Mouse (Mus musculus) cerebellum, adult 2 months (tissue): ENCODE data around the gene Omp. TPM values are rescaled to one million over a fixed set of nuclear protein-coding genes. Genes with fewer than 3 reads are reported as not detected.

Experiments used
- DNase-seq, 2 experiments: peaks; one replicate each; pipeline ENCODE4 v3.0.0; 2021
- H3K27ac ChIP-seq: fragments of 200-500 bp; 2 replicates; pipeline ENCODE4 v1.5.1; 2012; ENCODE audit warnings: low read length, control low read depth, inconsistent platforms; ENCODE audit not compliant: insufficient read depth
- H3K27me3 ChIP-seq: fragments of 200-500 bp; 2 replicates; pipeline ENCODE4 v1.6.1; 2012; ENCODE audit warnings: inconsistent platforms, mild to moderate bottlenecking, low read length, moderate library complexity; ENCODE audit not compliant: control insufficient read depth, insufficient read depth
- H3K4me1 ChIP-seq: fragments of 200-500 bp; 2 replicates; pipeline ENCODE4 v1.6.1; 2011; ENCODE audit warnings: low read length; ENCODE audit not compliant: control insufficient read depth, insufficient read depth
- H3K4me3 ChIP-seq: fragments of 200-500 bp; replicated peaks from 2 replicates; pipeline ENCODE3; 2011; ENCODE audit warnings: mild to moderate bottlenecking, low read depth, low read length, control low read depth; ENCODE audit not compliant: insufficient read depth
- CTCF ChIP-seq: fragments of 200-500 bp; IDR thresholded peaks from 2 replicates; pipeline ENCODE4 v1.5.1; 2011; ENCODE audit warnings: low read depth, mild to moderate bottlenecking, control low read depth, low read length, moderate library complexity, borderline replicate concordance; ENCODE audit not compliant: insufficient read depth
- POLR2A ChIP-seq: fragments of 200-500 bp; IDR thresholded peaks from 2 replicates; pipeline ENCODE4 v1.6.1; 2011; ENCODE audit warnings: low read length, control low read depth, borderline replicate concordance; ENCODE audit not compliant: insufficient read depth
- WGBS: fragments of 180-500 bp; shearing (Covaris S2); methylation state at CpG from one replicate; pipeline ENCODE4 v1.1.7; 2018; 5-methylcytosine and 5-hydroxymethylcytosine counted together
- polyA plus RNA-seq: library from polyadenylated mRNA; depleted of rRNA; stranded (reverse); fragments of >200 nt; gene quantifications from 2 replicates; pipeline ENCODE4 v1.2.3, GENCODE M21; 2012

Gene Omp
- polyA plus RNA-seq, 1 experiment: 0.57 TPM

DNA sequence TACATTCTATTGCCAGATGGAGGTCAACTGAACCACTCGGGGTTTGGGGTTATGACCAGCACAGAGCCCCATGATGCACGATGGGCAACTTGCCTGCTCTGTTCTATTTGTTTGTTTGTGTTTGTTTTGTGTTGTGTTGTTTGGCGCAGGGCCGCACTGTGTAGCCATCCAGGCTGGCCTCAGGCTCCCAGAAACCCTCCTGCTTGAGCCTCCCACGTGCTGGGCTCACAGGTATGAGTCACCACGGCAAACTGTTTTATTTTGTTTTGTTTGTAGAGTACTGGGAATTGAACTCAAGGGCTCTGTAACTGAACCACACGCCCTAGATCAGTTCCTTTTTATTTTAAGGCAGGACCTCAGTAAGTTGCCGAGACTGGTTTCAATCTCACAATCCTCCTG is 1.1 kb upstream of the Omp start:
- TF ChIP-seq POLR2A (no peak), CTCF (no peak)
- DNase-seq: peak in 1 of 2 experiments; percentile 25
- no peaks in the 10 kb centered on the region for H3K27me3 ChIP-seq

DNA sequence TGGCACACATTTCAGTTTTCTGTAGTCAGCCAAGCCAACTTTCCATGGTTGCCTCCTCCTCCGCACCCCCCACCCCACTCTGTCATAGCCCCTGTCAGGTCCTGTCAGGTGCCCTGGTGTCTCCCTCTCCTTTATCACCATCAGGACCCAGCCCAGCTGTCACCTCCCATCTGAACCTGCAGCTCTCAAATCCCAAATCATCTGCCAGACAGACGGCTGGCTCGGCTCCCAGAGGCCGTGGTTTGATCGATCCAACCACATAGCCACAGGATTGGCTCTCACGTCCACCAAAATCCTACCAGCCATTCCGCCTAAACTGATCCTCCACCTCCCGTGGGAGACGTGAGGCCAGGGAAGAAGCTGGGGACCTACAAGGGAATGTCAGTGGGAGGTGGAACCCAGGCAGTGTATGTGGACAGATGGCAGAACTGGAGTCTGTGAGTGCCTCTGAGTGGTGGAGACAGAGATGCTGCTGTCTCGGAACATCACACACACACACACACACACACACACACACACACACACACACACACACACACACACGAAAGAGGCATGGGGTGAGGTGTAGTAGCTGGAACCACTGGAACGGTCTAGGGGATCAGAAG is 642 bp upstream of the Omp start:
- Histone ChIP-seq H3K27me3 (no peaks in the 10 kb centered on the region), H3K27ac (no peak overlapping the region), H3K4me3 (no peak overlapping the region), H3K4me1 (peaks cover 11% of the 10 kb centered on the region)
- WGBS: 43% methylated on average over 12 of the region's 12 CpGs
- TF ChIP-seq CTCF (no peak), POLR2A (no peak)
- DNase-seq: no peak

More for the DNA sequence above, 1.1 kb upstream of the Omp start:
- WGBS: 73% methylated on average over 8 of the region's 8 CpGs
- no peak overlapping the region for H3K27ac ChIP-seq
- no peak overlapping the region for H3K4me3 ChIP-seq
- peaks cover 12% of the 10 kb centered on the region for H3K4me1 ChIP-seq

DNA sequence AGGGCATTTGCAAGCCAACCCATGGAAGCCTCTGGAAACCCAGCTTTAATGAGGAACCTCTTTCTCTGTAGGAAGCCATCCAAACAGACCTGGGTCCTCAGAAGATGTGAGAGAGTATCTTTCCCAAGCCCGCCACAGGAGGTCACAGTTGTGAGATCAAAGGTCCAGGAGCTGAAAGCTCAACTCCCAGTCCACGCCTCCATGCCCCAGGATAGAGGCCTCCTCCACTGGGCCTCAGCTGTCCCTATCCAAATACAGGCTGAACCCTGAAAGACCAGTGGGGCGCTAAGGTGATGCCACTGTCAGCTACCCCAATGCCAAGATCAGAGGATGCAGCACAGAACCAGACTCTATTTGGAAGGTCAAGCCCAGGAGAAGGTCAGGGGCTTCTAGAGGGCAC is 2.7 kb downstream of the Omp start:
- no peak for DNase-seq

DNA sequence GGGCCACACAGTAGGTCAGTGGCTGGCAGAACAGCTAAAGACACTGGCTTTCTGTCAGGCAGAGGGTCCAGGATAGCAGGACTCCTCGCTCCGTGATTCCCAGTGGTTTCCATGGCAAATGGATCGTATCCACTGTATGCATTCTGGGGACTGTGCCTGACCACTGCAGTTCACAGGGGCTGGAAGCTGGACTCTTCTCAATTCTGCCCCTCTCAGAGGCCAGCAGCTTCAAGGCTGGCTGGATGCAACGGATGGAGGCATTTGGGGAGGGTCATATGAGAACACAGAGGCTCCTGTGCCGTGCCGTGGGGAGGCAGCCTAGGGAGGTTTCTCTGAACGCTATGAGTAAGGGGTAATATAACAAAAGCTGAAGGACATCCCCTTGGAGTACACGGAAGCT is 3.1 kb downstream of the Omp start:
- WGBS: 82% methylated on average over 8 of the region's 8 CpGs

More for the DNA sequence above, 2.7 kb downstream of the Omp start:
- TF ChIP-seq CTCF (no peak), POLR2A (no peak)
- Histone ChIP-seq H3K27ac (no peak overlapping the region), H3K4me1 (peaks cover 13% of the 10 kb centered on the region), H3K4me3 (no peak overlapping the region), H3K27me3 (no peaks in the 10 kb centered on the region)
- WGBS: 87% methylated on average over 3 of the region's 3 CpGs

DNA sequence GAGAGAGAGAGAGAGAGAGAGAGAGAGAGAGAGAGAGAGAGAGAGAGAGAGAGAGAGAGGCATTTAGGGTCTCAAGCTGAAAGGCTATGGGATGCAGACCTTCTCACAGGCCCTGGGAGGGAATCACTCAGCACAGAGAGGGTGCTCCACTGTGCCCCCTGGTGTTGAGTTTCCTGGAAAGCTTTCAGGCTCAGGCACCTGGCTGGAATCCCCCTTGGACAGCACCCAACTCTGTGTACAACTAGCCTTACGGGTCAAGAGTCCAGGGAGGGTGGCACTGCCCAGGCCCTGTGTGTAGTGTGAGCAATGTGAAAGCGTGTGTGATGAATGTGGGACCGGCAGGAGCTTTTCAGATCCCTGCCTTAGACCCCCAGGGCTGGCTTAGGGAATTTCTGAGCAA is 4.1 kb downstream of the Omp start:
- 68% methylated on average over 3 of the region's 3 CpGs for WGBS
- TF ChIP-seq POLR2A (no peak), CTCF (no peak)
- no peak for DNase-seq
- H3K27ac ChIP-seq: no peak overlapping the region
- H3K4me3 ChIP-seq: no peak overlapping the region
- H3K4me1 ChIP-seq: peaks cover 12% of the 10 kb centered on the region
- H3K27me3 ChIP-seq: no peaks in the 10 kb centered on the region

More for the DNA sequence above, 3.1 kb downstream of the Omp start:
- no peak overlapping the region for H3K4me3 ChIP-seq
- TF ChIP-seq CTCF (no peak), POLR2A (no peak)
- no peak overlapping the region for H3K27ac ChIP-seq
- no peaks in the 10 kb centered on the region for H3K27me3 ChIP-seq
- H3K4me1 ChIP-seq: peaks cover 13% of the 10 kb centered on the region
- no peak for DNase-seq

DNA sequence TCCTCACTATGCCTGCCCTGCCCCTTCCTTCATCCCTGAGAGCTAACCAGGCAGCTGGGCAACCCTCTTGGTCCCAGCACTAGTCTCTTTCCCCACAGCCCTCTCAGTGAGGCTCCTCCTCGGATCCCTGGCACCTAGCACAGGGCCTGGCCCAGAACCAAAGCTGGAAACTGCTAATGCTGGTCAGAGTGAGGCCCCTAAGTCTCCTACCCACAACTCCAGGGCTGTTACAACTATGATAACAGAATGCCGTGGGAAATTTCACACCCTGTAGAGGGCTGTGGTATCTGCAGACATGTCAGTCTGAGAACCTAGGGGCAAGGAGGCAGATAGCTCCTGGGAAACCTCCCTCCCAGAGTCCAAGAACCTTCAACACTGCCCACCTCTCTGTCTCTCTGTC is 4.7 kb downstream of the Omp start:
- H3K27ac ChIP-seq: no peak overlapping the region

DNA sequence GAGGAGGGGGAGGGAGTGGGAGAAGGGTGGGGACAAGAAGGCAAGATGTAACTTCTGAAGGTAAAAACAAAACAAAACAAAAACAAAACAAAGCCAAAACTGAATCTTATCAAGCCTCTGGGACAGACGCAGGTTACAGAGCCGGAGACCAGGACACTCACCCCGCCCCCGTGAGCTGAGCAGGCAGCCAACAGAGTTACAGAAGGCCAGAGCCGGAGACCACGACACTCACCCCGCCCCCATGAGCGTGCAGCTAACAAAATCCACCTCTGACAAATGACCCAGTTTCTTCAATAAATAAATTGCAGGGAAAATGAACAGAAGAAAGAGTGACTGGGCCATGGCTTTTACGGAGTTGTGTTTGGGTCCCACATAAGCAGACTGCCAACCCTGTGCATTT is 6.1 kb downstream of the Omp start:
- WGBS: 35% methylated on average over 9 of the region's 9 CpGs
- Histone ChIP-seq H3K27ac (no peak overlapping the region), H3K27me3 (no peaks in the 10 kb centered on the region), H3K4me1 (peaks cover 5% of the 10 kb centered on the region), H3K4me3 (no peak overlapping the region)
- no peak for TF ChIP-seq POLR2A
- no peak for TF ChIP-seq CTCF
- no peak for DNase-seq

More for the DNA sequence above, 4.7 kb downstream of the Omp start:
- DNase-seq: no peak
- Histone ChIP-seq H3K27me3 (no peaks in the 10 kb centered on the region), H3K4me3 (no peak overlapping the region), H3K4me1 (peaks cover 6% of the 10 kb centered on the region)
- WGBS: 18% methylated on average over 2 of the region's 2 CpGs
- TF ChIP-seq CTCF (no peak), POLR2A (no peak)

DNA sequence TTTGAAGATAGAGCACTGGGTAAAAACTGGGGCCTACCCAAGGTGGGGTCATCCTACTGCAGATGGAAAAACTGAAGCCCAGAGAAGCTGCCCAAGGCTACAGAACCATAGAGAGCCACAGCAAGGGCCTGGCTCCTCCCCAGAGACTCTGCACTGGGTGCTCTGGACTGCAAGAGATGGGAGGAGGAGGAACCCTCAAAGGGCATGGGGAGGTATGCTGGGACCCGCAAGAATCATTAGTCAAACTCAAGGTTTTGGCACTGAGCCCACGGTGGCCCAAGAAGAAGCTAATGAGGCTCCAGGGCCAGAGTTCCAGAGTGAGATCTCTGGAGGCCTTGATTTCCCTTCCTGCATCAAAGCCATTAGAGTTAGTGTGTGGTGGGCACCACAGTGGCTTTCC is 7.3 kb downstream of the Omp start:
- Histone ChIP-seq H3K4me3 (no peak overlapping the region), H3K4me1 (peaks cover 2% of the 10 kb centered on the region; the same call in 1 of the 2 replicates), H3K27me3 (no peaks in the 10 kb centered on the region), H3K27ac (no peak overlapping the region)
- no peak for TF ChIP-seq CTCF
- no peak for TF ChIP-seq POLR2A
- no peak for DNase-seq
- 66% methylated on average over 2 of the region's 2 CpGs for WGBS

DNA sequence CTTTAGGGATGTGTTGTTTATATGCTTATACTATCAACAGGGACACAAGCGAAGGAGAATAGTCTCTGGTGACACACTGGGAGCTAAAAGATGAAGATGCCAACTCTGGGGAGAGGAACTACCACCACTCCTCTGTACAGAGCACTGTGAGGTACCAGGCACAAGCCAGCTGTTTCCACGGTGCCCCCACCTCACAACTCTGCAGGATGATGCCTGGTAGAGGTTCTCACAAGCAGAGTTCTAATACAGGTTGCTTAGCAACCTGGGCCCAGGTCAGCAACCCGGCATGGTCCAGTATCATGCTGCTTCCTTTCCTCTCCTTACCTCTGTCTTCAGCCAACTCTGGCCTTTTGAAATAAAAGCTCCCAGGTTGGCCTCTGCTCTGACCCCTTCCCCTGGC is 7.7 kb downstream of the Omp start:
- TF ChIP-seq POLR2A: no peak
- no peak for TF ChIP-seq CTCF
- Histone ChIP-seq H3K27ac (no peak overlapping the region), H3K27me3 (no peaks in the 10 kb centered on the region), H3K4me3 (no peak overlapping the region), H3K4me1 (peaks cover 2% of the 10 kb centered on the region; the same call in 1 of the 2 replicates)
- 38% methylated on average over 3 of the region's 3 CpGs for WGBS
- DNase-seq: no peak
